Mouse (Mus musculus): ENCODE measurements at regions not wholly inside any gene's neighbourhood (a gene's known extent, or its start where the extent isn't known, plus 50 kb on each side); places are given as distances from the start of the nearest gene placed in this dataset.

DNA sequence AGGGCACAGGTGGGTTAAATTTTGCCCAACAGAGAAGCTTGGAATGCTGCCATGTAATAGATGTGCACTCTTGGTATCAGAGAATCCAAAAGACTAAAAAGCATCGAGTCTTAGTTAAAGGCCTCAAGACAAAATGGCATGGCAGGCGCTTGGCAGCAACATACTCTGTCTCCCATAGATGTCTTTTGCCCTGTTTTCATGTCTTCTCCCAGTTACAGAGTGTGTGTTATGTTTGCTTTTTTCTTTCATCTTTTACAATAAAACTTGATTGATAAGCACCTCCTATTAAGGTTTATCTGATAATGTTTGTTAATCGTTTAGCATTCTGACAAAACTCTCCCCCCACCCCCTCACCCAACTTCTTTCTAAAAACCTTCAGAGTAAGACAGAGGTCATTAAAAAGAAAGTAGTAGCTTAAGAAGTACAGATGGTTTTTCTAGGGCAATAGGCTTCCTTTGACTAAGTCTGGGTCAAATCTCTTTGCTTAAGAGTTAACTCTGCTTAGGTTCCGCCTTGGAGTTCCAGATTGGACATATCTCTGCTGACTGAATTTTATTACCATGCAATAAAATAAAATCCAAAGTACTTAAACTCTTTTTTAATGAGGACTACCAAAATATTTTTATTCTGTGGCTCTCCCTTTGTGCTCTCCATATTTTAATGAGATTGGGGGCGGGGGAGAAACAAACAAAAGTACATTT lies 252.9 kb upstream of the Zeb2 start:
- DNase-seq (ENCODE audit: low read depth, low spot score), result no peak

DNA sequence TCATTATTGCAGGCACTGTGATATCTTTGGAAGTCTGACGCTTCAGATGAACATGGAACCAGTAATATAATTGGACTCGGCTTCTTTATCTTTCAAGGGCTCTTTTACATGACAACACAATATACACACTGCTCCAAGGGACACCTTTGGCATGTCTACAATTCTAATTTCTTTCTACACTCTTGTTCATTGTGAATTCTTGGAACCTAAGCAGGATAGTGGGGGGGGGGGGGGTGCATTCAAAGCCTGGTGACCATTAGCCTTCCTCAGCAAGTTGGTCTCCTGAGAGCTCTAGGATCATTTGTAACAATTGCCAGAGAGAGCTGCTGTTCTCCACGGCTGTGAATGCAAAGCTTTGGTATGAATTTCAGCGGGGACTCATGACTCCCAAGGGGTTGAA lies 252.2 kb upstream of the Zeb2 start:
- no peak for DNase-seq (ENCODE audit: low read depth, low spot score)

- DNase-seq (ENCODE audit: low read depth, low spot score), result no peak
Measured at GRCm38 (mm10) chr2:45367436-45368193, 250.4 kb upstream of the Zeb2 start.

GRCm38 (mm10) chr2:45357266-45357665 lies 240.1 kb upstream of the Zeb2 start:
- no peak for DNase-seq (ENCODE audit: low read depth, low spot score)

DNA sequence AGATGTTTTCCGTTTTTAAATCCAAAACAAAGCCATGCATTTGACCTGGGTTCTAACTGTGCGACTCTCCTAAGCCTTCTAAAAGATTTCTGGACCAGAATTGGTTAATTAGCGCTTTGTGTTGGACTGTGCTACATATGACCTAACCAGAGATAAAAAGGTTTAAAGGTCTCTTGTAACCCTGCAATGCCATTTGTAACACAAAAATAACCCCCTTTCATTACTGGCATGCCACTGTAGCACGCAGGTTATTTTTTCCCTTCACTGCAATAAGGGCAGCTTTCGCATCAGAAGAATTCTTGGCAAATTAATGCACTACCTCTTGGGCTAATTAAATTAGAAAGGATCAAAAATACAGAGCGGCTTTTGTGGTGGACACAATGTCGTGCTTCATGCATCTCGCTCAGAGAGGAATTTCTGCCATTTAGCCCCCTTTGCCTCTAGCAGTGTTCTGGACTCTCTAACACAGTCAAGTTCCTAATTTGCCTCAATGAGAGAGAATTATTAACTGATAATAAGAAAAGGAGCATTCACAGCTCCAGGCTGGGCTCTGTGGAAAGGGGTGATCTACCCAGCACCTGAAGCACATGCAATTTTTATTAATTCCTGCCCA lies 239.5 kb upstream of the Zeb2 start:
- no peak for DNase-seq (ENCODE audit: low read depth, low spot score)

GRCm38 (mm10) chr2:45356021-45356420 lies 238.8 kb upstream of the Zeb2 start:
- DNase-seq (ENCODE audit: low read depth, low spot score), result no peak

DNA sequence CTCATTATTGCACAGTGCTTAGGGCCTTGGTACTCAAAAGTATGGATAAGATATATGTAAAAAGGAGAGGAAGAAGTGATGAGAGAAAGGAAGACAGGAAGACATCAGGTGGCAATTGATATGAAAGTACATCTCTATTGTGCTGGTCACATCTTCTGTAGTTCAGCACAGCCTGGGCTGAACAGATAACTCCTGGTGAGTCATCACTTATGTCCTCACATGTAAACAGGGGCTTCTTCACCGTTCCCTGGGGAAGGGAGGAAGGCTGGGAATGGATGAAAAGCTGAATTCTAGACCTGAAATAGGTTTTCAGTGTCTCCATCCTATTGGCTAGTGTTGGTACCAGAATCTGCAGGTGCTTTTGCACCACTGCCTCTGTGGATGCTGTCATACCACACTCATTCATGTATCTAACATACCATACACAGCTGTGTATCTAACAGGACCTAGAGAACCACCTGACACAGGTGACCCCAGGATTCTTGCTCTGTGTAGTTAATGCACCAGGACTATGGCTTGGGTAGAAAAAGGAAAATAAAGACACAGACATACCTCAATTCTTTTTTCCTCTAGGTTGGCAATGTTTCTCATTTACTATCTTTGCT lies 234.4 kb upstream of the Zeb2 start:
- no peak for DNase-seq (ENCODE audit: low read depth, low spot score)

DNA sequence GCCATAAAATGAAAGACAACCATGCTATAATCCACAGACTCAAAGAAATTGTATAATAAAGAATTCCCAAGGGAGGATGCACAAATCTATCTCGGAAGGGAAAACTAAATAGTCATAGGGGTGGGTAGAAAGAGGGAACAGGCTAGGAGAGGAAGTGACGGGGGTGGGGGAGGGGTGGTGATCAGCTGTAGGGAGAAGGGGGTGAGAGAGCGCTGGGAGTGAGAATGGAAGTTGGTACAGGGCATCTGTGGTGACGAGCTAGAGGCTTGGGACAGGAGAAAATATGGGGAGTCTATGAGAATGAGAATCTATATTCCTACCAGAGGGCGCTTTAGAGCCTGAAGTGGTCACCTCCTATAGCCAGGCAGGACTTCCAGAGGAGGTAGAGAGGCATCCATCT lies 229.2 kb upstream of the Zeb2 start:
- no peak for DNase-seq (ENCODE audit: low read depth, low spot score)

DNA sequence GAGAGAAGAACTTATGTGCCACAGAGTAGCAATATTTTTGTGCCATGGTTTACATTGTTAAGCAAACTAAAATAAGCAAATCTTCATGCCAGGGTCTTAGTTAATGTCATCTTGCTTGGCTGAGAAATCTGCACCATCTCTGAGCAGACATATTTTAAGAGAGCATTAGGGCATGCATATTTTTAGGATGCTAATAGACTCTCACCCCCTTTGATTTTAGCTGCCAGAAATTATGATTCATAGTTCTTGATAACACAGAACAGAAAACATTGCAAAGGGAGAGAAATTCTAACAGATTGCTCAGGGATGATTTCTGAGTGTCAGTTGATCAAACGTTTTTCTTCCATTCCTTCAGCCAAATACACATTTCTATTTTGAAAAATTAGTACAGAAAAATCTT lies 222.7 kb upstream of the Zeb2 start:
- no peak for DNase-seq (ENCODE audit: low read depth, low spot score)

- DNase-seq (ENCODE audit: low read depth, low spot score), result no peak
Measured at GRCm38 (mm10) chr2:45338809-45339208, 221.6 kb upstream of the Zeb2 start.

DNA sequence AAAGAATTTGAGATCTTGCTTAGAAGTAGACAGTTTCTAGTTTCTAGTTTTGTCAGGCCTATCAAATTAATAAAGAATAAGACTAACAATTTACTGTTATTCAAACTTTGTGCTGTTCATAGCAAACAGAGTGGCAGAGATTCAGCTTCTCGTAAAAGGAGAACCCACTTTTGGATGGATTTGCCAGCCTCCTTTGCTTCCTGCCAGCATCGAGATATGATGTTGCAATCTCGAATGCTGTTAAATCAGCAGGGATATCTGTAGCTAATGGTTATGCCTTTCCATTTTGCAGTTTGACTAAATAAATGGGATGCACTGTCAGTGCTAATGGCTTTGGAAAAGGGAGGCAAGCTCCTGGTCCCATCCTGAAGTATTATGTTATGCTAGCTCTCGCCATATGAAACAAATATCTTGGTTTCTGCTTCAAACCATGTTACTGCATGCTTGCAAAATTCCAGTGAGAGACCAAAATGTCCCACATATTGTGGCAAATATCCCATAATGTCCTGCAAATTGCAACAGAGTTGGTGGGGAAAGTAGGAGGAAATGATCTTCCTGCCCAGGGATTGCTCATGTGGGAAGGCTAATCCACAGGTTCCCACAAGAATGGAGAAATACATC lies 199.9 kb upstream of the Zeb2 start:
- DNase-seq (ENCODE audit: low read depth, low spot score), result no peak

GRCm38 (mm10) chr2:45287530-45288009 lies 170.4 kb upstream of the Zeb2 start:
- no peak for DNase-seq (ENCODE audit: low read depth, low spot score)

GRCm38 (mm10) chr2:45283811-45284210 lies 166.6 kb upstream of the Zeb2 start:
- no peak for DNase-seq (ENCODE audit: low read depth, low spot score)

- no peak for DNase-seq (ENCODE audit: low read depth, low spot score)
Measured at GRCm38 (mm10) chr2:45279490-45279889, 162.3 kb upstream of the Zeb2 start.

DNA sequence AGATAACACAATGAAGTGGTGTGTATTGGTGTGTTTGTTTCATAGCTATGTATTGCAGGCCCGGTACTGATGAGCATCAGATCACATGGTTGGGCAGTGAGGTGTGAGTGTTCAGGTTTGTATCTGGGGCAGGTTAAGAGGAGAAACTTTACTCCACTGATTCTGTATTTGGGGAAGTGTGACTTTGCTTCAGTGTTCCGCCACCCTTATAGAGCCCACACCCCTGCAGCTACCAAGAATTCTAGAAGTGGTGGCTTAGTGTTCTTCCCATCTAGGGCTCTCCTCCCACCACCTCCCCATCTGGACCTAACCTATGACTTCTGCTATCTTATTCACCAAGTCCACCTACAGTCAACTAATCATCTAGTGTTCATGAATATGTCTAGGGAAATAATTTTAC lies 160.4 kb upstream of the Zeb2 start:
- DNase-seq (ENCODE audit: low read depth, low spot score), result no peak

DNA sequence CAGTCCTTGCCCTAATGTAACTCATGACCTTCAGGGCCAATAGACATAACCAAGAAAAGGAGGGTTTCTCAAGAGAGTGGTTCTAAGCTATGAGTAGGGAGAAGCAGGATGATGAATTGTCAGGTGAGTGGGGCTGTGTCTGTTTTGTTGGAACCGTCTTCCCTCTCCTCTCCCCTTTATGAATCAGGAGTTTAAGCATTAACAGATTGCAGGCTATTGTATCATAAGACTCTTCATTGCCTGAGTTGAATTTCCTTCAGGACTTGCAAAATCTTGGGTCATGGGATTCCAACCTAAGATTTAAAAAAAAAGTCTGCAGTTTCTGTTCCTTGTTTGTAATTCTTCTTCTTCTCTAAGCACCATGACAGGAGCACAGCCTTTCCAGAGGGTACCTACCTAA lies 159.5 kb upstream of the Zeb2 start:
- no peak for DNase-seq (ENCODE audit: low read depth, low spot score)

GRCm38 (mm10) chr2:45270035-45270434 lies 152.8 kb upstream of the Zeb2 start:
- no peak for DNase-seq (ENCODE audit: low read depth, low spot score)

GRCm38 (mm10) chr2:45265819-45266218 lies 148.6 kb upstream of the Zeb2 start:
- no peak for DNase-seq (ENCODE audit: low read depth, low spot score)

GRCm38 (mm10) chr2:45261949-45262348 lies 144.8 kb upstream of the Zeb2 start:
- no peak for DNase-seq (ENCODE audit: low read depth, low spot score)

DNA sequence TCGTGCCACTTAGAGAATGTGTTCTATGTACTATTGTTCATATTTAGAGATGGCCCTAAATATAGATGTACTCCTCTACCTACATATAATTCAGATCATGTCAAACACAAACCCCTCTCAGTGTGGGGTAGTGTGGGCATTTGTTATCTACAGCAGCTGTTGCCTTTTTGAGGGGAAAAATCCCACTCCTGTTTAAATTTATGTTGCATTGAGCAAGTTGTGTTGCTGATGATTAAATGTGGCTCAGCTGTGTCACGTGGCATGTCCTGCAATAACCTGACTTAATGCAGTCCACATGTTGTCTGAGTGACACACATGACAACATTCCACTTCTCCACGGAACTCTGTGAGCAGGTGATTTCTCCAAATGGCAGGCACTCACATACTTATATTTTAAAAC lies 141.7 kb upstream of the Zeb2 start:
- DNase-seq (ENCODE audit: low read depth, low spot score), result no peak

GRCm38 (mm10) chr2:45256373-45256772 lies 139.2 kb upstream of the Zeb2 start:
- no peak for DNase-seq (ENCODE audit: low read depth, low spot score)

DNA sequence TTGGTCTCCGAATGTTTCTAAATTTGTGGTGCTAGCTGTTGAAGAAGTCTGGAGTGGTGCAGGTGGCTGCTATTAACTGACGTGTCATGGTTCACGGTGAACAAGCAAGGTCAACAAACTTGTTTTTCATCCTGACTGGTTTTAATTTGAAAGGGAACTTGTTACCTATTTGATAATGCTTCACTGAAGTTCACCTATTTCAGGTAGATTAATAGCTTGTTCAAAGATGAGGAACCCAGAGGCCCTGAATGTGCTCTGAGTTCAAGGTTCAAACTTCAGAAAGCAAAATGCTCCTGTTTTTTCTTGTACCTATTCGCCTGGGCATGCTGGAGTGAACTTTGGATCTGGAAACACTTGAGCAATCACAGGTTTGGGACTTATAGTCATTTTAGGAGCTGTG lies 136.7 kb upstream of the Zeb2 start:
- no peak for DNase-seq (ENCODE audit: low read depth, low spot score)
